Mouse (Mus musculus) megakaryocyte, embryonic 14.5 days (primary cell): Measurements from ENCODE around the gene Arhgef10l. TPM values are rescaled to one million over a fixed set of nuclear protein-coding genes. Genes with fewer than 3 reads are reported as not detected.

Source experiments
- H3K27me3 ChIP-seq: replicated peaks from 2 replicates; pipeline ENCODE3; 2012; ENCODE audit warnings: inconsistent platforms
- H3K36me3 ChIP-seq: replicated peaks from 2 replicates; pipeline ENCODE3; 2012; ENCODE audit warnings: low read length, inconsistent platforms, mixed read lengths
- H3K4me1 ChIP-seq: 2 replicates; pipeline ENCODE4 v1.6.1; 2012; ENCODE audit warnings: inconsistent platforms
- H3K4me3 ChIP-seq: replicated peaks from 2 replicates; pipeline ENCODE3; 2012; ENCODE audit warnings: moderate library complexity, mild to moderate bottlenecking, inconsistent platforms
- H3K9me3 ChIP-seq: 2 replicates; pipeline ENCODE4 v1.6.1; 2012; ENCODE audit warnings: inconsistent platforms
- FLI1 ChIP-seq: IDR thresholded peaks from 2 replicates; pipeline ENCODE4 v1.6.1; 2012; ENCODE audit warnings: low read length, inconsistent platforms, mixed read lengths
- GATA1 ChIP-seq: IDR thresholded peaks from 3 replicates; pipeline ENCODE4 v1.6.1; 2012; ENCODE audit warnings: mixed read lengths, low read length, inconsistent platforms, borderline replicate concordance
- polyA plus RNA-seq: library from polyadenylated mRNA; stranded (reverse); fragments of >175 nt; gene quantifications from 2 replicates; pipeline ENCODE4 v1.2.3, GENCODE M21; 2012; ENCODE audit warnings: low replicate concordance; ENCODE audit not compliant: insufficient read depth

Arhgef10l gene
- polyA plus RNA-seq, 1 experiment: 7.1 TPM

DNA sequence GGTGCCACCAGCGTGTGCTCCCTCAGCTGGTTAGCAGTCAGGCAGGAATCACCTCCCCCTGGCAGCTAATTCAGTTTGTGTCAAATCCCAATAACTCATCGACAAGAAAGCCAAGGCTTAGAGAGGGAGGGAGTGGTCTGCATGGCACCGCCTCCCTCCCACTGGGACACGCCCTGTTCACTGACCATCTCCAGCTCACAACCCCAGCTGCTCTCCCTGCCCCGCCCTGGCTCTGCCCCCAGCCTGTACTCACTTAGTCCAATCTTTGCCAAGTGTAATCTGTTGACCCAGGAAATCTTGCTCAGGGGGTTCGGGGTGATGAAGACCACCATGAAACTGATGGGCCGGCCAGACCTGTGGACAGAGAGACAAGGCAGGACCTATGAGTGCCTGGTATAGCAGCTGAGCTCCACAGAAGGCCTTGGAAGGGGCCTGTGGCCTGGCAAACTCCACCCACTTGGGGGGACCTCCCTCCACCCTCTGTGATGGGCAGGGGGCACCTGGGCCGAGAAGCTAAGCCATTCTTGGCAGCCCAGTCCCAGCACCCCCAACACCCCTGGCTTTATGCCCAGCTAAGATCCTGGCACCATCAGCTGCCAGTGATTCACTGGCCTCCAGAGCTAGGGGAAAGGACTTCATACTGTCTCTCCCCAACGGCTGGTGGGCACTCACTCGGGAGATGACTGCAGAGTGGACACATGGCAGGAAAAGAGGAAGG, 103.2 kb downstream of the Arhgef10l start:
- Histone ChIP-seq H3K9me3 (peaks cover 15% of the 10 kb centered on the region), H3K36me3 (peaks cover 31% of the 10 kb centered on the region)

DNA sequence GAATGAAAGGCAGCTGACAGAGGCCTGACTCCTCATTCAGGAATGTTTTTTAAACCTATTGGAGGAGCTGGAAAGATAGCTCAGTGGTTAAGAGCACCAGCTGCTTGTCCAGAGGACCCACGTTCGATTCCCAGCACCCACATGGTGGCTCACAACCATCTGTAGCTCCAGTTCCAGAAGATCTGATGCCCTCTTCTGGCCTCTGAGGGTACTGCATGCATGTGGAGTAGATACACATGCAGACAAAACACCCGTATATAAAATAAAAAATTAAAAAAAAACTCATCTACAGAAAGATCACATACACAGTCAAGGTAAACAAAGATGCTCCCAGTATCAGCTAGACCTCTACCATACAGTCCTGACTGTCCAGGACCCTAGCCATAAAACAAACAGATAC, 104.1 kb downstream of the Arhgef10l start:
- H3K27me3 ChIP-seq: peaks cover 2% of the 10 kb centered on the region
- H3K4me1 ChIP-seq: peaks cover 3% of the 10 kb centered on the region; the same call in 1 of the 2 replicates
- no peak for TF ChIP-seq GATA1
- TF ChIP-seq FLI1: no peak
- H3K36me3 ChIP-seq: peaks cover 30% of the 10 kb centered on the region
- peaks cover 15% of the 10 kb centered on the region for H3K9me3 ChIP-seq
- no peak overlapping the region for H3K4me3 ChIP-seq

More for the DNA sequence above, 103.2 kb downstream of the Arhgef10l start:
- peaks cover 4% of the 10 kb centered on the region for H3K27me3 ChIP-seq
- no peak for TF ChIP-seq GATA1
- TF ChIP-seq FLI1: no peak
- no peak overlapping the region for H3K4me3 ChIP-seq
- peaks cover 3% of the 10 kb centered on the region; the same call in 1 of the 2 replicates for H3K4me1 ChIP-seq

DNA sequence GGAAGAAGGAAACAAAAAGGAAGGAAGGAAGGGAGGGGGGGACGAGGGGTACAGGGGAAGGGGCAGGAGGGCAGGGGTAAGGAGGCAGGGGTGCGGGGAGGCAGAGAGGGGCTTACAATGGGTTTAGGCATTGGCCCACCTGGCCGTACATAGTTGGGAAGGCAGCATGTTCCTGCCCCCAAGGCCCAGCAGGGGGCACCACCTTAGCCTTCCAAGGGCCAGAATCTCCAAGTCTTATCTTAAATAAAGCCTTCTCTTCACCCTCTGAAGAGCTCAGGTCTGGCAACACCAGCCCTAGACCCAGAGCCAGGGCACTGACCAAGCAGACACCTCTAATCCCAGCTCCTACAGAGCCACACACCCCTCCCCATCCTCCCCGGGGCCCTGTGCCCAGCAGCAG, 106.0 kb downstream of the Arhgef10l start:
- no peak for TF ChIP-seq FLI1
- no peak for TF ChIP-seq GATA1
- H3K27me3 ChIP-seq: peaks cover 2% of the 10 kb centered on the region
- peaks cover 22% of the 10 kb centered on the region for H3K36me3 ChIP-seq
- H3K4me3 ChIP-seq: no peak overlapping the region
- peaks cover 15% of the 10 kb centered on the region for H3K9me3 ChIP-seq
- peaks cover 13% of the 10 kb centered on the region for H3K4me1 ChIP-seq

GRCm38 (mm10) chr4:140558193-140558592, 107.6 kb downstream of the Arhgef10l start:
- Histone ChIP-seq H3K9me3 (peaks cover 15% of the 10 kb centered on the region), H3K4me1 (peaks cover 17% of the 10 kb centered on the region), H3K27me3 (peaks cover under 1% of the 10 kb centered on the region), H3K36me3 (peaks cover 19% of the 10 kb centered on the region), H3K4me3 (no peak overlapping the region)
- no peak for TF ChIP-seq FLI1

GRCm38 (mm10) chr4:140556561-140556960, 109.3 kb downstream of the Arhgef10l start:
- no peak for TF ChIP-seq GATA1
- TF ChIP-seq FLI1: no peak
- no peak overlapping the region for H3K4me3 ChIP-seq
- H3K27me3 ChIP-seq: no peaks in the 10 kb centered on the region
- H3K4me1 ChIP-seq: peaks cover 17% of the 10 kb centered on the region
- H3K36me3 ChIP-seq: peaks cover 14% of the 10 kb centered on the region
- peaks cover 8% of the 10 kb centered on the region for H3K9me3 ChIP-seq

- TF ChIP-seq FLI1: no peak
- TF ChIP-seq GATA1: no peak
- 0 out of 2 replicates have a peak, but pooled peaks cover 4% of the 10 kb centered on the region for H3K9me3 ChIP-seq
- H3K36me3 ChIP-seq: peaks cover 18% of the 10 kb centered on the region
- peaks cover 14% of the 10 kb centered on the region for H3K4me1 ChIP-seq
- H3K27me3 ChIP-seq: no peaks in the 10 kb centered on the region
- H3K4me3 ChIP-seq: no peak overlapping the region
Observed at GRCm38 (mm10) chr4:140555273-140555672, 110.5 kb downstream of the Arhgef10l start.

GRCm38 (mm10) chr4:140554552-140554951, 111.3 kb downstream of the Arhgef10l start:
- Histone ChIP-seq H3K36me3 (peaks cover 18% of the 10 kb centered on the region), H3K4me3 (no peak overlapping the region), H3K4me1 (peaks cover 14% of the 10 kb centered on the region), H3K9me3 (0 out of 2 replicates have a peak, but pooled peaks cover 4% of the 10 kb centered on the region), H3K27me3 (no peaks in the 10 kb centered on the region)
- TF ChIP-seq FLI1 (no peak), GATA1 (no peak)

- TF ChIP-seq GATA1 (no peak), FLI1 (no peak)
- peaks cover 19% of the 10 kb centered on the region for H3K36me3 ChIP-seq
Observed at GRCm38 (mm10) chr4:140551766-140552165, 114.0 kb downstream of the Arhgef10l start.

GRCm38 (mm10) chr4:140550670-140551069, 115.1 kb downstream of the Arhgef10l start:
- H3K4me3 ChIP-seq: no peak overlapping the region
- H3K9me3 ChIP-seq: 0 out of 2 replicates have a peak, but pooled peaks cover 4% of the 10 kb centered on the region
- TF ChIP-seq FLI1 (no peak), GATA1 (no peak)
- no peaks in the 10 kb centered on the region for H3K27me3 ChIP-seq
- H3K36me3 ChIP-seq: peaks cover 20% of the 10 kb centered on the region
- H3K4me1 ChIP-seq: peaks cover 12% of the 10 kb centered on the region

More at GRCm38 (mm10) chr4:140551766-140552165, 114.0 kb downstream of the Arhgef10l start:
- Histone ChIP-seq H3K27me3 (no peaks in the 10 kb centered on the region), H3K4me3 (no peak overlapping the region), H3K4me1 (peaks cover 14% of the 10 kb centered on the region), H3K9me3 (0 out of 2 replicates have a peak, but pooled peaks cover 4% of the 10 kb centered on the region)

GRCm38 (mm10) chr4:140549975-140550374, 115.8 kb downstream of the Arhgef10l start:
- TF ChIP-seq GATA1: no peak
- no peak for TF ChIP-seq FLI1
- peaks cover 20% of the 10 kb centered on the region for H3K36me3 ChIP-seq
- H3K27me3 ChIP-seq: no peaks in the 10 kb centered on the region
- H3K9me3 ChIP-seq: 0 out of 2 replicates have a peak, but pooled peaks cover 4% of the 10 kb centered on the region
- H3K4me1 ChIP-seq: peaks cover 5% of the 10 kb centered on the region; the same call in 1 of the 2 replicates
- H3K4me3 ChIP-seq: no peak overlapping the region

- H3K4me1 ChIP-seq: no peaks in the 10 kb centered on the region
- no peak overlapping the region for H3K4me3 ChIP-seq
- H3K9me3 ChIP-seq: 0 out of 2 replicates have a peak, but pooled peaks cover 4% of the 10 kb centered on the region
- no peaks in the 10 kb centered on the region for H3K27me3 ChIP-seq
- H3K36me3 ChIP-seq: peaks cover 26% of the 10 kb centered on the region
- TF ChIP-seq FLI1: no peak
- TF ChIP-seq GATA1: no peak
Observed at GRCm38 (mm10) chr4:140547488-140547887, 118.3 kb downstream of the Arhgef10l start.
